Mouse (Mus musculus): ENCODE measurements around the gene Dok3. TPM values are rescaled to one million over a fixed set of nuclear protein-coding genes. Genes with fewer than 3 reads are reported as not detected.
"Not testable (repeated sequence)": the region's sequence is repeated elsewhere in the genome, so short reads cannot be mapped to it uniquely, and the experiment has no call there.

The Dok3 gene
- polyA plus RNA-seq (2015; fragmentation: Nextera tagmentation; extraction: Ambion mirVana) = 9.3 and 10.9 TPM in 2 replicates

- Histone ChIP-seq H3K4me2 (ENCODE audit: low read depth, low read length) (peak within 1 kb of the TSS; percentile 32; the same call in 1 of the 2 replicates), H3K27ac (ENCODE audit: low read length) (peak within 1 kb of the TSS; percentile 77), H3K4me3 (ENCODE audit: low read depth, low read length) (peak within 1 kb of the TSS; percentile 44), H3K4me1 (ENCODE audit: control insufficient read depth, low read depth, low read length) (peaks cover 32% of the 10 kb centered on the region), H3K36me3 (ENCODE audit: control insufficient read depth, insufficient read depth) (peaks cover 10% of the 10 kb centered on the region), H3K27me3 (ENCODE audit: control insufficient read depth, insufficient read depth, low read depth, low read length) (no peaks in the 10 kb centered on the region), H3K9ac (ENCODE audit: low read depth, low read length) (peak within 1 kb of the TSS; percentile 36; the same call in 1 of the 2 replicates), H3K9me3 (replicated peaks; ENCODE audit: control insufficient read depth, low read length) (no peaks in the 10 kb centered on the region)
- 31% methylated on average over 8 of the region's 8 CpGs for WGBS (ENCODE audit: insufficient replicate concordance)
- peak; percentile 59 for ATAC-seq (ENCODE audit: low read depth)
These were observed at the start of gene Dok3 for GRCm38 (mm10) chr13:55529198-55529915. Gene Dok3, minus strand, starts transcription at chr13:55529296.

DNA sequence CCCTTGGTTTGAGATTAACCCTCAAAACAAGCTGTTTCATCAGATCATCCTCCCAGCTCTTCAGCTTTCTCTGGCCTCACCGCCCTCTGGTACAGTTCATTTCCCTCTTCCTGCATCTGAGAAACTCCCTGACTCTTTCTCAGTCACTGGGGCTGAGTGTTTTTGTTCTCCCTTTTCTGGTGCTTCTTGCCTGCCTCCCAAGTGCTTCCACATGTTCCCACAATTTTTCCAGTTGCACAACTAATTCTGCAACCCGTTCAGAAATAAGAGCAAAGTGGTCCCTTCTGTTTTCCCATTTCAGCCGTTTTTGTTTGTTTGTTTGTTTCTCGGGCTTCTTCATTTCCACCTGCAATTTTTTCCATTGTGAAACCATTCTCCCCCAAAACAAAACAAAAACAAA, 49.0 kb upstream of the Dok3 start:
- Histone ChIP-seq H3K27ac (ENCODE audit: low read length) (no peak overlapping the region), H3K4me3 (ENCODE audit: low read depth, low read length) (no peak overlapping the region), H3K9ac (ENCODE audit: low read depth, low read length) (no peak overlapping the region), H3K27me3 (ENCODE audit: control insufficient read depth, insufficient read depth, low read depth, low read length) (no peaks in the 10 kb centered on the region), H3K4me1 (ENCODE audit: control insufficient read depth, low read depth, low read length) (no peaks in the 10 kb centered on the region), H3K36me3 (ENCODE audit: control insufficient read depth, insufficient read depth) (no peaks in the 10 kb centered on the region), H3K9me3 (replicated peaks; ENCODE audit: control insufficient read depth, low read length) (no peaks in the 10 kb centered on the region), H3K4me2 (ENCODE audit: low read depth, low read length) (no peak overlapping the region)
- ATAC-seq (ENCODE audit: low read depth) = no peak
- WGBS (ENCODE audit: insufficient replicate concordance) = 67% methylated on average over 4 of the region's 4 CpGs

GRCm38 (mm10) chr13:55576872-55577271, 47.8 kb upstream of the Dok3 start:
- H3K27ac ChIP-seq (ENCODE audit: low read length); ATAC-seq (ENCODE audit: low read depth); H3K9ac ChIP-seq (ENCODE audit: low read depth, low read length); H3K9me3 ChIP-seq (replicated peaks; ENCODE audit: control insufficient read depth, low read length); H3K4me3 ChIP-seq (ENCODE audit: low read depth, low read length); H3K4me2 ChIP-seq (ENCODE audit: low read depth, low read length); H3K27me3 ChIP-seq (ENCODE audit: control insufficient read depth, insufficient read depth, low read depth, low read length); H3K4me1 ChIP-seq (ENCODE audit: control insufficient read depth, low read depth, low read length); H3K36me3 ChIP-seq (ENCODE audit: control insufficient read depth, insufficient read depth): not testable (repeated sequence)
- 65% methylated on average over 7 of the region's 7 CpGs for WGBS (ENCODE audit: insufficient replicate concordance)

GRCm38 (mm10) chr13:55575932-55576331, 46.8 kb upstream of the Dok3 start:
- 46% methylated on average over 5 of the region's 5 CpGs for WGBS (ENCODE audit: insufficient replicate concordance)
- Histone ChIP-seq H3K9ac (ENCODE audit: low read depth, low read length) (no peak overlapping the region), H3K36me3 (ENCODE audit: control insufficient read depth, insufficient read depth) (no peaks in the 10 kb centered on the region), H3K4me3 (ENCODE audit: low read depth, low read length) (no peak overlapping the region), H3K4me2 (ENCODE audit: low read depth, low read length) (no peak overlapping the region), H3K9me3 (replicated peaks; ENCODE audit: control insufficient read depth, low read length) (no peaks in the 10 kb centered on the region), H3K27me3 (ENCODE audit: control insufficient read depth, insufficient read depth, low read depth, low read length) (no peaks in the 10 kb centered on the region), H3K27ac (ENCODE audit: low read length) (no peak overlapping the region), H3K4me1 (ENCODE audit: control insufficient read depth, low read depth, low read length) (peaks cover 8% of the 10 kb centered on the region)
- ATAC-seq (ENCODE audit: low read depth) = no peak

DNA sequence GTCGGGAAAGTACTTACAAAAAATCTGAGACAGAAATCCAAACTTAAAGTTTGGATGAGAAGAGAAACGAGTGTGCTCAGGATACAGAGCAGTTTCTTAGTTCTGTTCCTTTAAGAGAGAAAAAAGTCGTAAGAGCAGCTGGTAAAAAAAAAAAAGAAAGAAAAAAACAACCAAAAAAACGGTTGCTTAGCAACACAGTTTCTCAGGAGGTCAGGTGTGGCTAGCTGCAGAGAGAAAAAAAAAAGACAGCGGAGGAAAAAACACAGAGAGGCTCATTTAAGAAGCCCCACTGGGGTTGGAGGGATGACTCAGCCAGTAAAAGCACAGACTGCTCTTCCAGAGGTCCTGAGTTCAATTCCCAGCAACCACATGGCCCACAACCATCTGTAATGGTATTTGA, 45.2 kb upstream of the Dok3 start:
- no peak overlapping the region for H3K4me3 ChIP-seq (ENCODE audit: low read depth, low read length)
- H3K9ac ChIP-seq (ENCODE audit: low read depth, low read length) = no peak overlapping the region
- peaks cover 18% of the 10 kb centered on the region for H3K4me1 ChIP-seq (ENCODE audit: control insufficient read depth, low read depth, low read length)
- no peaks in the 10 kb centered on the region for H3K9me3 ChIP-seq (replicated peaks; ENCODE audit: control insufficient read depth, low read length)
- no peak overlapping the region for H3K27ac ChIP-seq (ENCODE audit: low read length)
- H3K4me2 ChIP-seq (ENCODE audit: low read depth, low read length) = no peak overlapping the region
- WGBS (ENCODE audit: insufficient replicate concordance) = 62% methylated on average over 5 of the region's 5 CpGs
- no peaks in the 10 kb centered on the region for H3K27me3 ChIP-seq (ENCODE audit: control insufficient read depth, insufficient read depth, low read depth, low read length)
- ATAC-seq (ENCODE audit: low read depth) = no peak
- H3K36me3 ChIP-seq (ENCODE audit: control insufficient read depth, insufficient read depth) = no peaks in the 10 kb centered on the region

GRCm38 (mm10) chr13:55573432-55573831, 44.3 kb upstream of the Dok3 start, which contains the start of gene Tmed9:
Gene Tmed9, plus strand, starts transcription at chr13:55573732.
- no peak for ATAC-seq (ENCODE audit: low read depth)
- WGBS (ENCODE audit: insufficient replicate concordance) = 76% methylated on average over 2 of the region's 2 CpGs

GRCm38 (mm10) chr13:55571977-55572376, 42.9 kb upstream of the Dok3 start:
- 38% methylated on average over 2 of the region's 2 CpGs for WGBS (ENCODE audit: insufficient replicate concordance)
- H3K4me3 ChIP-seq (ENCODE audit: low read depth, low read length) = no peak overlapping the region
- no peak overlapping the region for H3K4me2 ChIP-seq (ENCODE audit: low read depth, low read length)

More at GRCm38 (mm10) chr13:55573432-55573831, 44.3 kb upstream of the Dok3 start, which contains the start of gene Tmed9:
- Histone ChIP-seq H3K4me3 (ENCODE audit: low read depth, low read length) (no peak within 1 kb of the TSS), H3K27ac (ENCODE audit: low read length) (no peak within 1 kb of the TSS), H3K9ac (ENCODE audit: low read depth, low read length) (no peak within 1 kb of the TSS), H3K27me3 (ENCODE audit: control insufficient read depth, insufficient read depth, low read depth, low read length) (no peaks in the 10 kb centered on the region), H3K9me3 (replicated peaks; ENCODE audit: control insufficient read depth, low read length) (no peaks in the 10 kb centered on the region), H3K4me2 (ENCODE audit: low read depth, low read length) (no peak within 1 kb of the TSS), H3K36me3 (ENCODE audit: control insufficient read depth, insufficient read depth) (no peaks in the 10 kb centered on the region), H3K4me1 (ENCODE audit: control insufficient read depth, low read depth, low read length) (peaks cover 20% of the 10 kb centered on the region)

DNA sequence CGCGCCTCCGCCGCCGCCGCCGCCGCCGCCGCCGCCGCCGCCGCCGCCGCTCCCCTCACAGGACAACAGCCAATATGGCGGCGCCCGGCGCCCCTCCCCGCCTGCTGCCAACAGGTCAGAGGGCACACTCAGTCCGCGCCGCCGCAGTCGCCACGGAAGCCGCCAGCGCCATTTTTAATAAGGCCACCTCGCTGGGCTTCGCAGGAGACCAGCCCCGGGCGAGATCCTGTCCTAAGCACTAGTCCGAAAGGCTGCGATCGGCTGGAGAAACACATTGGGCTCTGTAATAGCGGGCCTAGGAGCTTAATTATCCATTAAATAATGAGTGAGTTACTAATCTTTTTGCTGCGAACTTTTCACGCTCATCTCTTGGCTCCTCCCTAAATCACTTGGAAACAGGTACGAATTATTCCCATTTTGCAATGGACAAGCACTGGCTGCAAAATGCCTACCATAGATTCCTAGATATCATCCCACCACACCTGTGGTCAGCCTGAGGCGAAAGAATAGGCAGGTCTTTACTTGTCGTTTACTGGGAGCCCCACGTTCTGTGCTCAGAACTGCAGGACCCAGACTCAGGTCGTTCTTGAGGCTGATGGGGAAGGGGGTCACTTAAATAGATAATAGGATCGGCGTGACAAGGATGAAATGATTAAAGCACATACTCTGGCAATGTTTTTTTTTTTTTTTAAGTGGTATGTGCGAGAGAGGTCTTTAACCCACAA, 42.1 kb upstream of the Dok3 start, which contains the start of gene Fam193b:
TSS of gene Fam193b (minus strand) at position 94 of the 725 bp plus-strand sequence.
- peak within 1 kb of the TSS; percentile 90 for H3K27ac ChIP-seq (ENCODE audit: low read length)
- H3K27me3 ChIP-seq (ENCODE audit: control insufficient read depth, insufficient read depth, low read depth, low read length) = no peaks in the 10 kb centered on the region
- 1% methylated on average over 46 of the region's 47 CpGs for WGBS (ENCODE audit: insufficient replicate concordance)
- no peaks in the 10 kb centered on the region; the same call in 1 of the 2 replicates for H3K36me3 ChIP-seq (ENCODE audit: control insufficient read depth, insufficient read depth)
- H3K9me3 ChIP-seq (replicated peaks; ENCODE audit: control insufficient read depth, low read length) = no peaks in the 10 kb centered on the region
- peak; percentile 97 for ATAC-seq (ENCODE audit: low read depth)
- H3K4me2 ChIP-seq (ENCODE audit: low read depth, low read length) = peak within 1 kb of the TSS; percentile 97
- H3K9ac ChIP-seq (ENCODE audit: low read depth, low read length) = peak within 1 kb of the TSS; percentile 98
- H3K4me1 ChIP-seq (ENCODE audit: control insufficient read depth, low read depth, low read length) = peaks cover 20% of the 10 kb centered on the region
- H3K4me3 ChIP-seq (ENCODE audit: low read depth, low read length) = peak within 1 kb of the TSS; percentile 99

More at GRCm38 (mm10) chr13:55571977-55572376, 42.9 kb upstream of the Dok3 start:
- Histone ChIP-seq H3K27ac (ENCODE audit: low read length) (no peak overlapping the region), H3K9ac (ENCODE audit: low read depth, low read length) (no peak overlapping the region), H3K4me1 (ENCODE audit: control insufficient read depth, low read depth, low read length) (peaks cover 20% of the 10 kb centered on the region), H3K27me3 (ENCODE audit: control insufficient read depth, insufficient read depth, low read depth, low read length) (no peaks in the 10 kb centered on the region), H3K36me3 (ENCODE audit: control insufficient read depth, insufficient read depth) (no peaks in the 10 kb centered on the region; the same call in 1 of the 2 replicates), H3K9me3 (replicated peaks; ENCODE audit: control insufficient read depth, low read length) (no peaks in the 10 kb centered on the region)
- ATAC-seq (ENCODE audit: low read depth) = no peak
